Mouse (Mus musculus) ES-E14 (cell line): ENCODE data around the gene Ect2. TPM values are rescaled to one million over a fixed set of nuclear protein-coding genes. Genes with fewer than 3 reads are reported as not detected.

Experiments
- DNase-seq: peaks from one replicate; pipeline ENCODE4 v3.0.0-alpha.2; 2013; ENCODE audit warnings: low read depth, low spot score
- H3K27ac ChIP-seq: 2 replicates; pipeline ENCODE4 v1.5.1; 2012; ENCODE audit warnings: low read depth, mild to moderate bottlenecking, low read length, moderate library complexity, mixed read lengths; ENCODE audit not compliant: poor library complexity, insufficient read depth, severe bottlenecking
- H3K36me3 ChIP-seq: 2 replicates; pipeline ENCODE4 v1.6.1; 2012; ENCODE audit warnings: mild to moderate bottlenecking, low read length, moderate library complexity, mixed read lengths; ENCODE audit not compliant: control insufficient read depth, poor library complexity, insufficient read depth, severe bottlenecking
- H3K4me1 ChIP-seq, 2 experiments: fragments of 150-350 bp in 1 of 2; sonication (generic) in 1 of 2; 2 replicates each; pipeline ENCODE4 v1.6.1; 2012; ENCODE audit warnings: low read length in 2 of 2, mild to moderate bottlenecking in 1 of 2, mixed read lengths in 1 of 2; ENCODE audit not compliant: control insufficient read depth in 2 of 2, insufficient read depth in 2 of 2, poor library complexity in 1 of 2
- H3K4me3 ChIP-seq, 2 experiments: fragments of 150-350 bp in 1 of 2; sonication (generic) in 1 of 2; 2 replicates each; pipeline ENCODE4 v1.5.1; 2012; ENCODE audit warnings: low read length in 2 of 2, low read depth in 1 of 2, mild to moderate bottlenecking in 1 of 2, mixed read lengths in 1 of 2; ENCODE audit not compliant: insufficient read depth in 1 of 2, poor library complexity in 1 of 2, severe bottlenecking in 1 of 2
- H3K9ac ChIP-seq: 2 replicates; pipeline ENCODE4 v1.6.1; 2012; ENCODE audit warnings: low read depth, mild to moderate bottlenecking, low read length, mixed read lengths; ENCODE audit not compliant: poor library complexity, insufficient read depth, severe bottlenecking
- H3K9me3 ChIP-seq: fragments of 150-350 bp; sonication (generic); 2 replicates; pipeline ENCODE4 v1.6.1; 2012; ENCODE audit warnings: low read depth, mild to moderate bottlenecking, low read length; ENCODE audit not compliant: control insufficient read depth, insufficient read depth
- CHD2 ChIP-seq: IDR thresholded peaks from 2 replicates; pipeline ENCODE4 v1.6.1; 2014; ENCODE audit warnings: mild to moderate bottlenecking, low read depth, low read length, inconsistent platforms
- HCFC1 ChIP-seq: IDR thresholded peaks from 2 replicates; pipeline ENCODE4 v1.6.1; 2012; ENCODE audit warnings: low read length, inconsistent platforms, borderline replicate concordance; ENCODE audit not compliant: insufficient read depth
- MAFK ChIP-seq: IDR thresholded peaks from 2 replicates; pipeline ENCODE4 v1.6.1; 2014; ENCODE audit warnings: mild to moderate bottlenecking, low read depth, low read length, inconsistent platforms; ENCODE audit not compliant: insufficient read depth
- ZC3H11A ChIP-seq: IDR thresholded peaks from 2 replicates; pipeline ENCODE4 v1.6.1; 2012; ENCODE audit warnings: low read depth, mild to moderate bottlenecking, inconsistent platforms, low read length, borderline replicate concordance
- ZNF384 ChIP-seq: IDR thresholded peaks from 2 replicates; pipeline ENCODE4 v1.6.1; 2012; ENCODE audit warnings: low read depth, low read length, inconsistent platforms
- in situ Hi-C, 2 experiments: fragments of 600-800 bp; cut with MboI; formaldehyde crosslinking; loops; one replicate each; pipeline ENCODE4 v1.15.1; 2025; ENCODE audit warnings: low sequenced_read_pairs in 2 of 2, inconsistent platforms in 1 of 2; ENCODE audit not compliant: unreplicated experiment in 2 of 2
- total RNA-seq: library from RNA; depleted of rRNA; stranded (reverse); fragments of 300-350 nt; gene quantifications from 2 replicates; pipeline ENCODE4 v1.2.3, GENCODE M21; 2012; rRNA removed

Ect2 gene
- total RNA-seq, 1 experiment, result 103 TPM

GRCm38 (mm10) chr3:27054766-27055165 is 98.9 kb downstream of the Ect2 start:
- H3K9ac ChIP-seq, result no peak overlapping the region
- no peak overlapping the region for H3K4me3 ChIP-seq
- no peaks in the 10 kb centered on the region for H3K9me3 ChIP-seq
- DNase-seq, result no peak
- no peak overlapping the region for H3K27ac ChIP-seq
- no peak for TF ChIP-seq CHD2
- no peak for TF ChIP-seq ZC3H11A
- TF ChIP-seq HCFC1, result no peak
- no peak for TF ChIP-seq ZNF384
- TF ChIP-seq MAFK, result no peak
- peaks cover 3 to 6% of the 10 kb centered on the region in 2 experiments; a peak in 1 of 4 replicates for H3K4me1 ChIP-seq
- in situ Hi-C loops, result no loop called here
- H3K36me3 ChIP-seq, result no peaks in the 10 kb centered on the region

Other genes starting within 250 kb of the Ect2 start
- 17.3 and 27.5 TPM in 2 replicates for gene Nceh1, start 29.1 kb upstream of the Ect2 start, total RNA-seq
- gene Tnfsf10, start 163.2 kb upstream of the Ect2 start, total RNA-seq, result 0.05 TPM in 1 of 2 replicates, not detected in the other
- 0.13 and 0.21 TPM in 2 replicates for gene Ghsr, start 217.5 kb upstream of the Ect2 start, total RNA-seq